Mouse (Mus musculus): Measurements from ENCODE around the gene Aebp2.
A peak's percentile ranks its signal among the peaks of the same experiment; 100 is the strongest.
"Not testable (repeated sequence)": the region's sequence is repeated elsewhere in the genome, so short reads cannot be mapped to it uniquely, and the experiment has no call there.

Aebp2 gene

DNA sequence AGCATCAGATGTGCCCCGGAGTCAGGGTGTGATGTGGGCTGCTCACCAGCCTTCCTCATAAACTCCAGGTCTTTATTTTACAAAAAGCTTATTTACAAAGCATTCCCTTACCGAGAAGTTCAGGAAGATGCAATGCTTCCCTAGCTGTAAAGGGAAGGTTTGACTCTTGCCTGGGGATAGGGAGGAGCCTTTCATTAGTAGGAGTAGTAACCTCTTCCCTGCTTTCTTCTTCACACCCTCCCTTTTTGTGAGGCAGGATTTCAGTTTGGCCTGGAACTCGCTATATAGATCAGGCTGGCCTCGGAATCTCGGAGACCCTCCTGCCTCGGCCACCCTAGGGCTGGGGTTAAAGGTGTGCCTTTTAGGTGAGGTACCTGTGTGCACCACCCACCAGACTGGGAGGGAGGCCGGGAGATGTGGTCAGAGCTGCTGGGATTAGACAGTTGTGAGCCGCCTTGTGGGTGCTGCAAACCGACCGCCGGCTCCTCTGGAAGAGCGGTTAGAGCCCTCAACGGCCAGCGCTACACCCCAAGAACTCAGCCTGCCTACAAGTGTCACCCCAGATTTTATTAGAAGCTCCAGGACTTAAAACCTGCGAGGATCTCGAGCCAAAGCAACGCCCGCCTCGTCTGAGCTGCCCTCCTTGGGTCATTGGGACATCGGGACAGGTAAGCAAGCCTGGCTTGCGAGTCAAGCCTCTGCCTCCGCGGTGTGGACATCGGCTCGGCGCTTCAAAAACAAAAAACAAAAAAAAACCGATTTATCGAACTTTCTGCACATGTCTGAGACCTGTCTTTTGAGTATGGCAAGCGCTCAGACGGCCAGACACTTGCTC is at the start of gene Aebp2:
Aebp2 (plus strand) TSS at position 273 of the 835 bp plus-strand sequence.
- DNase-seq, result no peak

DNA sequence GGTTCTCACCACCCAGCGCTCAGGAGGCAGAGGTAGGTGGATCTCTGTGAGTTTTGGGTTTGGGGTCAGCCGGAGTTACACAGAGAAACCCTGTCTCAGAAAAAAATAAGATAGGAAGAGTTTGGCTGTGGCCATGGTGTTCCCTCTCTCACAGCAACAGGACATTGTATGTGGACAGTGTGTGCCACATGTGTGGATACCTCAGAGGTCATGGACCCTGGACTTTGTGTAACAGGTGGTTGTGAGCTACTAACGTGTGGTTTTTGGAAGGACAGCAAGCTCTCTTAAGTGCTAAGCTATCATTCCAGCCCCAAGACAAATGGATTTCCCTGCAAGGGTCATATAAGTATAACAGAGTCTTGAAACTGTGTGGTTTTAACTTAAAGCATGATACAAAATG is 47.5 kb upstream of the Aebp2 start:
- DNase-seq, result no peak

- DNase-seq, result peak; percentile 40
These were observed 46.3 kb upstream of the Aebp2 start for GRCm38 (mm10) chr6:140576133-140576532.

DNA sequence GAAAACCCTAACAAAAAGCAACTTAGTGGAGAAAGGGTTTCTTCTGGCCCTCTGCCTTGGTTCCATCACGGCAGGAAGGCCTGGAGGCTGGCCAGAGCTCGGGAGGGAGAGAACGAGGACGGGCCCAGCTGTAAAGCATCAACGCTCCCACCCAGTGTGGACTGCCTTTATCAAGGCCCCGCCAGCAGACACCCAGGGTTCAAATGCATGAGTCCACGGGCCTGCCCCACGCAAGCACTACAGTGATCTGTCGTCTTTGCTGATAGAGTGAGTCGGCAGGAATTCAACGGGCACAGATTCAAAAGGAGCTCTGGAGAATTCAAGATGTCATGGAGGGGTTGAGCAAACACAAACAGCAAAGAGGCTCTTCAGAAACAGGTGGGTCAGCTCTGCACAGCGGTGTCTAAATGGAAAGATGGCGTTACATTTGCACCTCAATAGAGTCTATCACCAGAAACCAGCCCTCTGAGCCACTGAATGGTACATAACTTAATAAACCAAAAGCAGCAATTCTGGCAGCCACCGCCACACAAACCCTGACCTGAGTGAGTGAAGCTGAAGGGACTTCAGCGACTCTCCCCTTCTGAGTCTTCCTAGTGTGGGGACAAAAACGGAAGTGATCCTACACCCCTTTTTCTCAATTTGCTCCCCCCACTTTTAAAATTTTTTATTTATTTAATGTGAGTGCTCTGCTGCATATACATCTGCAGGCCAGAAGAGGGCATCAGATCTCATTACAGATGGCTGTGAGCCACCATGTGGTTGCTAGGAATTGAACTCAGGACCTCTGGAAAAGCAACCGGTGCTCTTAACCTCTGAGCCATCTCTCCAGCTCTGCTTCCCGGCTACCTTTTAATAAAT is 45.3 kb upstream of the Aebp2 start:
- no peak for DNase-seq

- DNase-seq, result no peak
These were observed 44.7 kb upstream of the Aebp2 start for GRCm38 (mm10) chr6:140577822-140578170.

GRCm38 (mm10) chr6:140578985-140579384 is 43.5 kb upstream of the Aebp2 start:
- DNase-seq, result not testable (repeated sequence)

DNA sequence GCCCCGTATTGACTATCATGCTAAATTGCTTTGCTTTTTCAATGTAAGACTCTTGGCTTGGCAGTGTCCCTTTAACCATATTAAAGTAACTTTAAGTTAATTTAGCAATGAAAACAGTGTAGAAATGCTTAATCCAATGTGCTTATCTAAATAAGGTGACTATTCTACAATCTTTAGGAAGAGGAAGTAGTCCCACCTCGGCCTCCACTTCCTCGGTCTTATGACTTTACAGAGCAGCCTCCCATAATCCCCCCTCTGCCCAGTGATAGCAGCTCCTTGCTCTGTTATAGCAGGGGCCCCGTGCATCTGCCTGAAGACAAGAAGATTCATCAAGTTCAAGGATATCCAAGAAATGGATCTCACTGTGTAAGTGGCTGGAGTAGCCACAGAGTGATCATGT is 42.3 kb upstream of the Aebp2 start:
- DNase-seq, result no peak

DNA sequence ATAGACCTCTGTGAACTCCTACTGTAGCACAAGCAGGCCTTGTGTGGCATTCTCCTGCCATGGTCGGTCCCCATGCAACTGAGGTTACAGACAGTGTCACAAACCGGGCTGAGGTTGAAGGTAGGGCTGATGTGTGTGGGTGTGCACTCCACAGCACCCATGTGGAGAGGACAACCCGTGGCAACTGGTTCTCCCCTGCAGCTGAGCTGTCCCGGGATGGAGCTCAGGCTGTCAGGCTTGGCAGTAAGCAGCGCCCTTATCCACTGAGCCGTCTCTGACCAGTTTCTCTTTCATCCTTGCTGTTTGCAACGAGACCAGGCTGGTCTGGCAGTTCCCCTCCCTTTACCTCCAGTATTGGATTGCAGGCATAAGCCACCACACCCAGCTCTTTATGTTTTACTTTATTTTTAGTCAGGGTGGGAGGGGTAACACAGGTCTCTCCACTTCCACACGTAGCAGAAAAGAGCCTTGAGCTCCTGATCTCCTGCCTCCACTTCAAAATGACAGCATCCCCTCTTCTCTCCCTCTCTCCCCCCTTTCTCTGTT is 35.7 kb upstream of the Aebp2 start:
- DNase-seq, result no peak

- DNase-seq, result no peak
These were observed 31.1 kb upstream of the Aebp2 start for GRCm38 (mm10) chr6:140591331-140591730.

- no peak for DNase-seq
These were observed 29.8 kb upstream of the Aebp2 start for GRCm38 (mm10) chr6:140592713-140593112.

- DNase-seq, result no peak
These were observed 28.9 kb upstream of the Aebp2 start for GRCm38 (mm10) chr6:140593420-140594170.

GRCm38 (mm10) chr6:140595551-140595950 is 26.9 kb upstream of the Aebp2 start:
- DNase-seq, result peak; percentile 36

DNA sequence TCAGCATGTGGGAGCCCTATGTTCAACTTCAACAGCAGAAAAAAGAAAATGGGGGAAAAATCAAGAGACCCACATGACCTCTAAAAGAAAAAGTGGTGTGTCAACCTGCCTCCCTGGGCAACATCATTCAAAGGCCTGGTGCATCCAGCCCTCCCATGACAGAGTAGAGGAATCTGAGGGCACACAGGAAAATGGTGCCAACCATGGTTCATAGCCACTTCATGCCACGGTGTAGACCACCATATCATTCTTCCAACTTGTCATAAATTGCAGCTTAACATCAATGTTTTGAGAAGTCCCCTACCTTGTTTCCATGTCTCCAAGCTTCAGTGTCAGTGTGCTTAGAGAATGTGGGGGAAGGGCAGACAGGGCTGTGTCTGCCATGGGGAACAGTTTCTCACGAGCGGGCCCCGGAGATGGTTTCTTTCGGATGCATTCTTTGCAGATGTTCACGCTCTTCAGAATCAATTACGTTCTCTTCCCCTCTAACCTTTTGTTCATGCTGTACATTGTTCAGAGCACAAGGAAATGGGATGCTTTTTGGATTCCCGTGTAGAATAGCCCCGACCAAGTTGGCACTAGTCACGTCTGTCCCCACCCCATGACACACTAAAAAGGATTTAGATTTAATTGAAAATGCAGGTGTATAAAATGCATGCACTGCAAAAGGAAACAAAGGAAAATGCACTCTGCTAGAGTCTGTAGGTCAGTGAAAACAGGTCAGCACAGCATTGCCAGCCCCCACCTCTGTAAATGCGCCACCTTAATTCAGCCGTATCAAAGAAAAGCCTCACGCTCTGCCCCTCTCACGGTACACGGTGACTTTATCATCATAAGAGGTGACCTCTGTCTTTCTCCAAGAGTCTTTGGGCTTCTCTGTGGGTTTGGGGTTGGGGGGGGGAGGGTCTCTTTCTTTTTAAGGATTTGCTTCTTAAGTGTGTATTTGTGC is 24.8 kb upstream of the Aebp2 start:
- no peak for DNase-seq

GRCm38 (mm10) chr6:140598516-140598915 is 23.9 kb upstream of the Aebp2 start:
- peak; percentile 61 for DNase-seq

- DNase-seq, result no peak
These were observed 23.1 kb upstream of the Aebp2 start for GRCm38 (mm10) chr6:140599337-140599736.

GRCm38 (mm10) chr6:140600671-140601070 is 21.8 kb upstream of the Aebp2 start:
- DNase-seq, result not testable (repeated sequence)

- DNase-seq, result no peak
These were observed 21.3 kb upstream of the Aebp2 start for GRCm38 (mm10) chr6:140601175-140601574.

DNA sequence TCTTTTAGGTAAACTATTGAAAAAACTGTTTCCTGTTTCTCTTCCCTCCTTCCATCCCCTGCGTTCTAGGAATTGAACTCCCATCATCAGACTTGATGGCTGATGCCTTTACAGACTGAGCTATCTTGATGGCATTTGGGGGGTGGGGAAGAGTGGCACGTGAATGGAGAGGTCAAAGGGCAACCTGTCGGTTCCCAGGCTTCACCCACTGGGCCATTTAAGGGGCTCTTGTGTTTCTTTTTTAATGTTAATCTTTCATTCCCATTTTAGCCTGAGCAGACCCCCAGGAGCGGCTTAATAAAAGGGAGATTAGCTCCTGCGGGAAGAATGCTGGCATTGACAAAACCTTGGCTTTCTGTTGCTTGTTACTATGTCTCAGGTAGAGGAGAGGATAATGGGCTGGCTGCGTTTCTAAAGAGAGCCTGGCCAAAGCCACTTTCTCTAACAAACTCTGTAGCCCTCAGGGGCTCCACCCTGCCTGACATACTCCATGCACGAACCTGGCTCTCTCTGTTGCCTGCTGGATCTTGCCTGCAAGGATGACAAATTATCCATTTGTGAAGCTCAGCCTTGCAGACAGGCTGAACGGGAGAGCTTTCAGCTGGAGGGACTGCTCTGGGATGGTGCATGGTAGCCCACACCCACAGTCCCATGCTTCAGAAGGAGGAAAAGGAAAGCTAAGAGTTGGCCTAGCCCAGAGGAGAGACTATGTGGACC is 19.1 kb upstream of the Aebp2 start:
- DNase-seq, result no peak

GRCm38 (mm10) chr6:140605173-140605572 is 17.3 kb upstream of the Aebp2 start:
- not testable (repeated sequence) for DNase-seq

DNA sequence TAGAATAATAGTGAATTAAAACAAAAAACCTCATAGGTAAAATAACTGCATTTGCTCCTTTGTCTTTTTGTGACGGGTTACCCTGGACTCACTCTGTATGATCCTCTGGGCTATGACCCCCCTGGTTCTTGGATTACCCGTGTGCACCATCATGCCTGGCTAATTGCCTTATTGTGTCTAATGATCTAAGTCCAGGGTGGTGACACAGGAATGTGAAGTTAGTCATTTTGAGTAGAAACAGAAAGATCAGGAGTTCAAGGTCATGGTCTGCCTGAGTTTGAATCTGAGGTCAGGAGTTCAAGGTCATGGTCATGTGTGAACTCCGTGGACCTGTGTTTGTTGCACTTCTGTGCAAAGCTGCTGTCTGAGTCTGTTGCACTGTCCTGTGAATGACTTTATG is 16.7 kb upstream of the Aebp2 start:
- no peak for DNase-seq

GRCm38 (mm10) chr6:140606534-140606933 is 15.9 kb upstream of the Aebp2 start:
- DNase-seq, result no peak

Measured in thymus, postnatal 14 days (tissue).